Mouse (Mus musculus) thymus, postnatal 25 days (tissue): ENCODE results near the gene Map4k4.

Experiments
- DNase-seq: peaks from one replicate; pipeline ENCODE4 v3.0.0; 2022

Map4k4 gene

DNA sequence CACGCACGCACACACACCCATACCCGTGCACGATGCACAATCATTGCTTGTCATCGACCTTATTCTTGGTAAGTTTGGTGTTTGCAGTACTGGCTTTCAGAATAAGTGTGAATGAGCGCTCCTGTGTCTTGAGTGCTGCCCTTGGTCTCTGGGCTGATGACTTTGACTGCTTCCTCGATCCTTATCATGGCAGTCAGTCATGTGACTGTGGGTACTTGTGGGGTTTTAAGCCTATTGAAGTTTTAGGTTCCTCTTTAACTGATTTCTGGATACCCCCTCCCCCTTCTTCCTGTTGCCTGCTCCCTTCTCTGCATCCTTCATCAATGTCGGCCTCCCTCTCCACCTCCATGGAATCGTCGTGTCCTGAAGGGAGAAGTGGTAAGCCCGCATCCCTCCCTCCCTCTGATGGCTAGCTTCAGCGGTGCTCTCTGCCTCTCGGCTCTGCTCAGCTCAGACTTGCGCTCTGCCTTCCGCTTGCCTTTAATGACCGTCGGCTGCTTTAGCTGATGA lies 107.3 kb downstream of the Map4k4 start:
- DNase-seq, result no peak

DNA sequence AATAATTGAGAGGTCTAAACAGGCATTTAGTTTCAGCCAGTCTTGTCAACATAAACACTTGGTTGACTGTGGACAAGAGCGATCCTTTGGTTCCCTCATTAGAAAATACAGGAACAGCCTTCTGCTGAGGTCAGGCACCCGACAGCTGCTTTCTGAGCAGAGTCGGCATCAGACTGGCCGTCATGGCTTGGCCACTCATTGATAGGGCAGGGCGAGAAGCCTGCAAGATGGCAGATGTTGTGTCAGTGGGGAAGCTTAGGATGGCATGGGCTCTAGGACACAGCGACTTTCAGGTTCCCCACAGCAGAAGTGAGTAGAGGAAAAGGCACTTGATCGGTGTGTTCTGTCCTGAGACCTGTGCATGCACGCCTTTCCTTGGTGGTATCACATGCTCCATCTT lies 112.0 kb downstream of the Map4k4 start:
- DNase-seq, result no peak

DNA sequence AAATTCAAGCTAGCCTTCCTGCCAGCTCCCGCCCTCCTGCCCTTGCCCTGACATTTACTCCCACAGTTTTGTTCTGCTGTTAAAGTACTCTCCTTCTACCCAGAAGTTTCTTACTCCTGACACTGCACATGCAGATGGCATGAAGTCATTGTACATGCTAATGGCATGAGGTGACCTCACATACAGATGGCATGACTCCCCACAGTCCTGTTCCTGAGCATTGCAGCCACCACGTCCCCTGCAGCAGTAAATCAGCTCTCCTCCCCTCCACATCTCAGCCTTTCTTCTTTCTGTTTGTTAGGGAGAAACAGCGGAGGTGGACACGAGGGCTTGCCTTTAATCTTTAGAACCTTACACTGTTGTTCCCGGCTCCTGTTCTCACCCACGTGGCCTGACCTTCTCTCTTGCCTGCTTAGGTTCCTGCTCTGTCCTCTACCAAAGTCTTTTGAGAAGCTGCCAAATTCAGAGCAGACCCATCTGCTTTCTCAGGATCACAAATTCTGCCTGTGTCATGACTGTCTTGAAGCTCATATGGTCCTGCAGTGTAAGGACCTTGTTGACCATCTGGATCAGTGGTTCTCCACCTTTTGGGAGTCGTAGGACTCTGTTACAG lies 114.5 kb downstream of the Map4k4 start:
- DNase-seq, result no peak

DNA sequence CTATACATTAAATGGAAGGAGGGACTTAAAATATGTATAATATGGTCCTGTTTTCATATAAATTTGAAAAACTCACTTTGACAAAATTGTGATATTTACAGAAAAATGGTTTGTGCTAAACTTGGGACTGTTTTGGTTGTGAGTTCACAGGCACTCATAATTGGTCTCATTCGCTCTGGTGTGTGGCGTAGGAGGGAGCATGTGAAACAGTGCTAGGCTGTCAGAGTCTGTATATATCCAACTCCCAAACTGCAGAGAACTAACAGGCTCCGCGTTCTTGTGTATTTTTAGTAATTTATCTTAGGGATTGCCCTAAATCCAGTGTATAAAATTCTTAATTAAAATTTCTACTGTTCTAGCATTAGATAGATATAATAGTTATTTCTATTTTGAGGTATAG lies 120.9 kb downstream of the Map4k4 start:
- DNase-seq, result no peak

DNA sequence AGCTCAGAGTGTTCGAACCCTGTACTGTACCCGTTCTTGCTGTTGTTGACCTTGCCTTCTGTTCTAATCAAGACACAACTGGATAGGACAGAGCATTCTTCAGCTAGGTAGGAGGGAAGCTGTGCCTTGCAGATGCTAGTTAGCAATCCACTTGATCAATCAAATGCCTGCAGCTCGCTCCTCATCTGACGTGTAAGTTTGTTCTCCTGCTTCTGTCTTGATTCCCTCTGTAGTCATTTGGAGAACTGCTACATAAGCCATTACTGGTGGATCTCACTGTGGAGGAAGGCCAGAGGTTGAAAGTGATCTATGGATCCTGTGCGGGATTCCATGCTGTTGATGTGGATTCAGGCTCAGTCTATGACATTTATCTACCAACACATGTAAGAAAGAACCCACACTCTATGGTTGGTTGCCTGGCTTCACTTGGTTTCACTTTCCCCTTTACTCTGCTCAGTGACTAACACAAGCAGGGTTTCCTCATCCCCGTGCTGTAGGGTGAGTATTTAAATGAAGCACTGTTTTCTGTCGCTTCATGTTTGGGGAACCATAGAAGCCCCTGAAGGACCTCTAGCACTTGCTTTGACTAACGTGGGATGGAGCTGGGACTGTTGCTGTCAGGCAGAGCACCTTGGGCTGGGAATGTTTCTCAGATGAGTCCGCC lies 121.9 kb downstream of the Map4k4 start:
- DNase-seq, result no peak

DNA sequence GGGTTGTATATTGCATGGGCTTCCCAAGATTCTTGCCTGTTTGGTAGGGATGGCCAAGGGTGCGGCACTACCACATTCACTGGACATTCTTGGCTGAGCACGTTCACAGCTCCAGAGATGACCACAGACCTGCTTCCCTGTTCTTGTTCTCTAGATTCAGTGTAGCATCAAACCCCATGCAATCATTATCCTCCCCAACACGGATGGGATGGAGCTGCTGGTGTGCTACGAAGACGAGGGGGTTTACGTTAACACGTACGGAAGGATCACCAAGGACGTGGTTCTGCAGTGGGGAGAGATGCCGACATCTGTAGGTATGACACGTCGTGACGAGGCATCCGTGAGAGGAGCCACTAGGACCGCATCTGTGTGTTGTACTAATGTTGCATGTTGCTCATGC lies 122.5 kb downstream of the Map4k4 start:
- no peak for DNase-seq

DNA sequence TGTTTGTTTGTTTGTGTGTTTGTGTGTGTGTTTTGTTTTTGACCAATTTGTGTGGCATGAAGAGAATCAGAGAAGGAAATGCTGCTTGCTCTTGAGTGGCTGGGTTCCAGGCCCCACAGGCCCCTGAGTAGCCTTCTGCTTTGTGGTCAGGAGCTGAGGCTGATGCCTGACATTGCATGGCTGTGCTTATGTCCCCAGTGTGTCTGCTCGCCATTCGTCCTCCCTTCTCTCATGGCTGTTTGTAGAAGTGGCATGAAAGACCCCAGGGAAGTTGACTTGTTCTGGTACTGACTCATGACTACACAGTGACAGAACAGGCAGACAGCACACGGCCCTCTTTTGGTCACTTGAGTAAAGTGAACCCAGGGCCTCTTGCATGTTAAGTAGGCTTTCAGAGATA lies 123.0 kb downstream of the Map4k4 start:
- no peak for DNase-seq

DNA sequence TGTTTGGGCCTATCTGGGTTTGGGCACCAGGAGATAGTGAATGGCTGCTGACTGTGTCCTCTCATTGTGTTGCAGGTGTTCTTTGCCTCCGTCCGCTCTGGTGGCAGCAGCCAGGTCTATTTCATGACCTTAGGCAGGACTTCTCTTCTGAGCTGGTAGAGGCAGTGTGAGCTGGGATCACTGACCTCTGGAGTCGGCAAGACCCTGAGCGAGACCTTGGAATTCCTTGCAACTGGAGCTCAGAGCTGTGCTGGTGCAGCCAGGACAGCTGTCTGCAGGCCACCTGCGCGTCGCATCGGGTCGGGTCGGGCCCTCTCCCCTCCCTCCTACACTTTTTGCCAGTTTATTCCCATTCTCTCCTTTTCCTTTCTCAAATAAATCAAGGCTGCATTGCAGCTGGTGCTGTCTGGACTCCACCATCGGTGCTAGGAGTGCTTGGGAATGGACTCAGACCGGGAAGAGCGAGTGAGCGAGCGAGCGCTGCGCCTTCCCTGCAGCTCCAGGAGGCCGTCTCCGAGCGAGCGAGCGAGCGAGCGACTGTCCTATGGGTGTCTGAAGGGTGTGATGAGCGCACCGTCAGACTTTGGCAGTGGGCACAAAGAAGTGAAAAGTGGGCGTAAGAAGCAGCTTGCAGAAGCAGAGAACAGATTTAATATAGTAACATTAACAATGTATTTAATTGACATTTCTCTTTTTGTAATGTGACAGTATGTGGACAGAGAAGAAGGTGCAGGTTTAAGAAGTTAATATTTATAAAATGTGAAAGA lies 124.0 kb downstream of the Map4k4 start:
- no peak for DNase-seq

DNA sequence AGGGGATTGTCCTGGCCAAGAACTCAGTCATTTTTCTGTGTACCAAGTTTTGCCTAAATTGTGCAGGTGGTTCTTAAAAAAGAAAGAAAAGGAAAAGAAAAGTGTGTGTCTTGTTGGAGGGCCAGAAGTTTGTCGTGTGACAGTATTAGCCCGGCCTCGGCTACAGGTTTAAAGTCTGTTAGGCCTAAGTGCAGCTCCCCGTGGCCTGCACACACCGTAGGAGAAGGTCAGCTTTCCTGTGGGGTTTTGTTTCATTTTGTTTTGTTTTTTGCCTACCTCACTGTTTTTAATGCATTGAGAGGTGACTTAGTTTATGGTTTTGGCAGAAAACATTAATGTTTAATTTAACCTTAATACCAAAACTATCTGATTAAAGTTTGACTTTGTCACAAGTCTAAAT lies 124.7 kb downstream of the Map4k4 start:
- DNase-seq, result no peak

DNA sequence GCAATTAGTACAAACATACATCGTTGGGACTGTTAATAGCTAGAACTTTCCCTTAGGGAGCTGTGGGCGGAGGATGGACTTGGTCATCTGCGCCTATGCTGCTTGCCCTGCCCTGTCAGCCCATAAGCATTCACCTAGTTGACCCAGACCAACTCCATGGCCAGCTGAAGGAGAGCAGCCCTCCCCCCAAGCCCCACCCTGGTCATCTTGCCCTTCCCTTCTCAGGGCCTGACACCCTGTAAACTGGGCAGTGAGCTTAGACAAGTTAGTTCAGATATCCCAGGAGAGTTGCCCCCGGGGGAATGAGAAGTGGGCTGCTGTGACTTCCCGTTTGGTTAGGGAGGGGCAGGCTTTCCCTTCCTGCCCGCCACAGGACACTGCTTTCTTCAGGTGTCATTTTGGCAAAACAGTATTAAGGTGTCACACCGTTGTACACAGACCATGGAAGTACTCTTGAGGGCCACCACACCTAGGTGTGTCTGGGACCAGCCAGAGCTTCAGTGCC lies 126.5 kb downstream of the Map4k4 start:
- DNase-seq, result no peak

DNA sequence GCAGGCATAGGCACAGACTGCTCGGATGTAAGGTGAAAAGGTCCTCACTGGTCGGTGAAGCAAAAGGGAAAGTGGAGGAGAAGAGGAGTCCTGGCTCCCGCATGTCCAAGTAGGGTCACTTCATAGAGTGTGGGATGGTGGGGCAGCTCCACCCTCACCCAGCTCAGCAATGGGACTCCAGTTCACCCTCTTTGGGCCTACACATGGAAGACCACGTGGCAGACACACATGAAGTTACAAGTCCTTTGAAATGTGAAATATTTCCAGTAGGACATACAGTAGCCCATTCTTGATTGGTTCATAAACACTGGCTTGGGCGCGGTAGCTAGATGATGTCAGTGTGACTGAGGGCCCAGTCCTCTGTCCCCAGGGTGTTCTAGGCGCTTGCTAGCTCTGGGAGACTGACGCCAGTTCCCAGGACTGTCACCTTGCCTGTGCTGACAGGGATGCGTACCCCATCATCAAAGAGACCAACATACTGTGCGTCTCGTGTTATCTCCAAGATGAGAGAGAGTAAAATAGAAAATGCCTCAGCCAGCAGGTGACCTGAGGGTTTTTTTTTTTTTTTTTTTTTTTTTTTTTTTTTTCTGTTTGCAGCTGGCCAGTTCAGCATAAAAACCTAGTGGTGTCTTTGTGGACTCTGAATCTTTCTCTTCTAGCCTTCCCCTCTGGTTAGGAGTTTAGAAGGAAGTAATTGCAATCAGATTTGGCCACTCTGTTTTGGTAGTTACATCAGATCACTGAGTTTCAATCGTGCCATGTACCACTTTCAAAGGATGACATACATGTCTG lies 127.7 kb downstream of the Map4k4 start:
- DNase-seq, result no peak

DNA sequence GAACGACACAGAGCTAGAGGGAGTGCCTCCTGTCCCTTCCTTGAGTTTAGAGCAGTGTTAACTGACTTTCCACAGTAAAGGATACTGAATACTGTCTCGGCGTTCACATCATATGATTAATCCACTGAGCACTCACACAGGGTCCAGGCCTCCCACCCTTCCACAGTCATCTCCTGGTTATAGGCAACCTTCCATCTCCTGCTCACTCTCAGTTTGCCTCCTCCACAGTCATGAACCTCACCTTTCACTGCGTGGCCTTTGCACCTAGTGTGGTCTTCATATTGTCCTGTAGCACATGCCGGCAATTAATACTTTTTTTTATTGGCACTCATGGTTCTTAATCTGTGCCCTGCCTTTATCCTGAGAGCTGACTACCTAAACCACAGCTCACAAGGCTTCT lies 128.9 kb downstream of the Map4k4 start:
- DNase-seq, result no peak

DNA sequence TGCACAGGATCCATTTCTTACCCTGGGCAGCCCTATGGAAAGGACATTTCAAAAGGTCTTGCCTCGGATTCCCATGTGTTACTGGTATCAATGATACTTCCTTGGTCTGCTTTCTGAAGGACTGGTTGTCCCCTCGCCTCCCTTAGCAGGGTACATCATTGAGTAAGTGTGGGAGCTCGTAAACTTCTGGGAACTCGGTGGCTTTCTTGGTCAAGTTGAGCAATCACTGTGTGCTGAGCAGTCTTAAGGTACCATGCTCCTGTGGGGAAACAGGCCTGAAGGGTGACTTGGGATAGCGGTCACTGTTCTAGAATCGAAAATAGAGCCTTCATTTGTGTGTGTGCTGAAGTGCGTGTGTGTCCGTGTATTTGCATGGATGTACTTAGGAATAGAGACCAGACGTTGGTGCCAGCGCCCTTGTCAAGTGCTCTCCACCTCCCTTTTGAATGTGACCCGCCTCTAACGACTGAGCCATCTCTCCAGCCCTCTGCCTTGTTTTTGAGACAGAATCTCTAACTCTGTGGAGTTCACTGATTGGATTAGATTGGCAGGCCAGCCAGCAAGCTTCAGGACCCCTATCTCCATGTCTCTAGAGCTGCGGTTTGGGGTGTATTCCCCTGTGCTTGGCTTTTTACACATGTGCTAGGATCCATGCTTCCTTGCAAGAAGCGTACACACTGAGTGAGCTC lies 129.7 kb downstream of the Map4k4 start:
- DNase-seq, result no peak

DNA sequence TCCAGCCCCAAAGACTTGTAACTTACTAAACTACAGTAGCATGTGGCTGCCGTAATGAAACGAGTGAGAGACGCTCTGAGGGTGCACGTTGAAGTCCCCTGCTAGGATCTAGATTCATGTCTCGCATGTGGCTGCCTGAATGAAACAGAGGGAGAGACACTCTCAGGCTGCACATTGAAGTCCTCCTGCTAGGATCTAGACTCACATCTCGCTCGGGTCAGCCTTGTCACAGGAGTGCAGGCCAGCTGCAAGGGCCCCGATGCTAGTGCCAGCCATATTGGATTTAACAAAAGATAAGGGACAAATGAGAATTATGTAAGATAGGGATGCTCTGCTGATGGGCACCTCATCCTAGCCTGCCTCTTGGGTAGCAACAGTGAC lies 130.3 kb downstream of the Map4k4 start:
- DNase-seq, result no peak

DNA sequence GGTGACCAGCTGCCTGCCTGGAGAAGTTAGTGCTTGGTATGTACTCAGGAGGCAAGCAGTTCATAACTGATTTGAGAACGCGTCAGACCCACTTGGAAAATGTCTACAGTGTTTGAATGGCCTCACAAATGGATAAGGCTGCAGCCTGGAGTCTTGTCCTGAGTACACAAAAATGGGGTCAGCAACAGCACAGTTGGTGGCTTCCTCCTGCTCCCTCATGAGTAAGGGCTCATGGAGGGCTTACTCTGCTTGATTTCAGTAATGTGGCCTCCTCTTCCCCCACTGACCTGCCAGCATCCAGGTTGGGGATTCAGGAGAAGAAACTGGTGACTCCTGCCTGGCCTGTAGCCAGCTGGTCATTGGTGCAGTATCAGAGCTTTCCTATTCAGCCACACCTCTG lies 130.9 kb downstream of the Map4k4 start:
- DNase-seq, result no peak

DNA sequence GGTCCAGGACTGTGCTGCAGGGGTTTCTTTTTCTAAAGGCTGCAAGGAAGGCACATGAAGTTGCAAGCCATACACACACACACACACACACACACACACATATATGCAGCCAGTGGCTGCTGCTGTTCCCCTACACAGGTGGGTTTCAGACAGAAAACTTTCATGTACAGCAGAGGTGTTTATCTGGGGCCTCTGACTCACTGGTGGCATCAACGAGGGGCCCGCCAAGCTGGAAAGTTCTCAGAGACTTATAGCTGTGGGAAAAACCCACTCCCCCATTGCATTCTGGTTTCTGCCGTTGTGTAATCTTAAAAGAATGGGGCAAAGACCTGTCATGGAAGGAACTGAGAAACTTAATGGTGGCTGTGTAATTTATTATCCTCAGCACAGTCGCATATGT lies 132.6 kb downstream of the Map4k4 start:
- no peak for DNase-seq

DNA sequence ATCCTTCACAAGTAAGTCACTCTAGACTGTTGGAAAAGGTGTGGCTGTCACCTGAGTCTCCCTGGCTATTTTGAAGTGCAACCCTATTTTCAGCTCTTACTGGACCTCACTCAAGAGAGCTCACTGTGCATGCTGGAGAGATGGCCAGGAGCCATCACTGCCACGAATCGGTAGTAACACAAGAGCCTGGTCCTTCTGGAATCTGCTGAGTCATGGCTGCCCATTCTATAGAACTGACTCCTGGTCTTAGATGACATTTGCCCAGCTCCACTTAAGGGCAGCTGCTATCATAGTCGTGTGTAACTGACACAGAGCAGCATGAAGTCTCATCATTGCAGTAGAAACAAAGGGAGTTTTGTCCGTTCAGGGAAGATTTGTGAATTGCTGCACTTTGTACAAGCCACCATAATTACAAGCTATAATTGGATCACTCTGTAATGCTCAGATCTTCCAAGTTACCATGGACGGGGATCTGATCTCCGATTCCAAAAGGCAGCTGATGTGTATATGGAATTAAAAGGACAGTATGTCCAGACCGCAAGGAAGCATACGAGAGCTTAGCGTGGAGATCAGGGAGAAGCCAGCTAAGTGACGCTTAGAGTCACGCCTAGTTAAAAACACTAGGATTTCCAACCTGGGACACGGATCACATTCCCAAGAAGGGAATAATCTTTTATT lies 133.2 kb downstream of the Map4k4 start:
- no peak for DNase-seq

DNA sequence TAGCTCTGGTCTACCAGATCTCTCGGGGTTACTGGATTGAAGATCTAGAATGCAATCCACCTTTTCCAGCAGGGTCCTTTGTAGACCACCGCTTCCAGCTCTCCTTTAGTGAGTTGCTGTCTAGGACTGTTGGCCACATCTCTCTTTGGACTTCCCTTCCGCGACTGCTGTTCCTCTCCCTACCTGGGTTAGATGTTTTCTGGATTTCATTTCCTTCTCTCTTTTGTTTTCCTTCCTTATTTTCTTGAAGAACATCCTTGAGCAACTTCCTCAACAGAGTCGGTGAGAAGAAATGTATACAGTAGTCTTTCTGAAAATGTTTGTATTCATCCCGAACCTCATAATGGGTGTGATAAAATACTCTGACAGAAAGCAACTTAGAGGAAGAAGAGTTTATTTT lies 137.1 kb downstream of the Map4k4 start:
- DNase-seq, result no peak

DNA sequence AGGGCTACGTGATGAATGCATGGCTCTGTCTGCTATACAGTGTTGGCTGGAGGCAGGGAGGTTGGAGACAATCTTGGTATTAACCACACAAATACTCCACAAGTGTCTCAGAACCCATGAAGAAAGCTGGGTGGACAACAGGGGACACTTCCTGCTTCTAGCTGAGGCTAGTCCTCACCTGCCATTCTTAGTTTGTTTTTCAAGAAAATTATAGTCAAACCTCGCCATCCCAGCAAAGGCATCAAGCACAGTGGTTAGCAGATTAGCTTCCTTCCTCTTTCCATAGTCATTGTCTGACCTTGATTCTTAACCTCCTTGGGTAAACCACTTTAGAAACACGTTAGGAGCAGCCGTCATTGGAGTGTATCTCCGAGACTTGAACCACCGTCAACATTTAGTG lies 145.0 kb downstream of the Map4k4 start:
- DNase-seq, result no peak

DNA sequence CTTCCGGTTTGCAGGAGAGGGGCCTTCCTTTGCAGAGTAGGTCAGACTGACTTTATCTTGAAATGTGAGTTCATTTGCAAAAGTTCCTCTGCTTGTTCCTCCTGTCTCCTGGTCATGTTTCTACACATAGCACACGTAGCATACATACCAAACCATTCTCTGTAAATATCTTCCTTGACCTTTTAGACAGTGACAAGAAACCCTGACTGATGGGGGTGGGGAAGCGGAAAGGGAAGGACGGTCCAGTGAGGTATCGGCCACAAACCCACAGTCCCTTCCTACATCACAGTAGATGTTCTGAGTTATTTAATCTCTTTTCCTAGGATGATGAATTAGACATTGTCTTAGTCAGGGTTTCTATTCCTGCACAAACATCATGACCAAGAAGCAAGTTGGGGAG lies 145.9 kb downstream of the Map4k4 start:
- DNase-seq, result no peak

DNA sequence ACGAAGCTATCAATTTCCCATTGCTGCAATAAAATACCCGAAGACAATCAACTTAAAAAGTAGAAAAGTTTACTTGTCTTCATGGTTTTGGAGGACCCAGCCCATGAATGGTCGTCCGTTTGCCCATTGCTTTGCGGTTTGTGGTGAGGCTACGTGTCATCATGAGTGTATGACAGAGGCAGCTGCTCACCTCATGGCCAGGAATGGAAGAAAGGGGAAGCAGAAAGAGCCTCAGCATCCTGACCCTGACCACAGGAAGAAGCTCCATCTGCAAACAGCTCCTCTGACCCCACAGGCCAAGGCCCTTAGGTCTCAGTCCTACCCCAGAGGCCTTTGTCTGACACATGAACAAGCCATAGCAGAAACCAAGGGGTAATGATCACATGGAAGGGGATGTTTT lies 150.4 kb downstream of the Map4k4 start:
- DNase-seq, result no peak

DNA sequence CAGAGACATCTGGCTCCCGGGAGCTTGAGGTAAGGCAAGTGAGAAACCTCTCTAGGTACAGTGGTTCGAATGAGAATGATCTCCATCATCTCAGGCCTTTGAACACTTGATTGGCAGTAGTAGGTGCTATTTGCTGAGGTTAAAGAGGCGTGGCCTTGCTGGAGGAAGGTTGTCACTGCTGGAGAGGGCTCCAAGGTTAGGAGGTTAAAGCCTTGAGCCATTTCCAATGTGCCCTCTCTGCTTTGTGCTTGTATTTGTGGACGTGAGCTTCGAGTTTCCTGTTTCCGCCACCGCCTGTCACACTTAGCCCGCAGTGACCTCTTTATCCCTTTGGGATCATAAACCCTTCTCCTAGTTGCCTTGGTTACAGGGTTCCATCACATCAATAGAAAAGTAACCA lies 151.4 kb downstream of the Map4k4 start:
- DNase-seq, result no peak
